In genomic region chr12:102719552-102720315, GRCm38 (mm10) we compare ENCODE assay signal across 8 mouse cellular contexts. TPM values are rescaled to one million over a fixed set of nuclear protein-coding genes. Genes with fewer than 3 reads are reported as not detected.
DNase-seq lines count a peak whose midpoint lies in the region; ATAC-seq lines count a peak whose summit lies in the region.

No protein-coding gene starts in this region.

- no peak overlapping the region for H3K9ac ChIP-seq in embryonic facial prominence, embryonic 14.5 days (ENCODE audit: low read depth, low read length)
- no peak overlapping the region for H3K9ac ChIP-seq in intestine, embryonic 14.5 days (ENCODE audit: low read length)
- no peak overlapping the region for H3K9ac ChIP-seq in midbrain, embryonic 11.5 days (ENCODE audit: low read length)

- peak overlapping the region; percentile 31 for H3K4me2 ChIP-seq in embryonic facial prominence, embryonic 14.5 days (ENCODE audit: low read depth, low read length)
- H3K4me2 ChIP-seq in intestine, embryonic 14.5 days (ENCODE audit: low read length), result peak overlapping the region; percentile 22; the same call in 1 of the 2 replicates
- peak overlapping the region; percentile 9; the same call in 1 of the 2 replicates for H3K4me2 ChIP-seq in midbrain, embryonic 11.5 days

- H3K27ac ChIP-seq in embryonic facial prominence, embryonic 14.5 days (replicated peaks; ENCODE audit: low read depth, low read length), result no peak overlapping the region
- no peak overlapping the region for H3K27ac ChIP-seq in intestine, embryonic 14.5 days (ENCODE audit: low read depth)
- no peak overlapping the region for H3K27ac ChIP-seq in midbrain, embryonic 11.5 days (ENCODE audit: low read depth, low read length)

- peak; percentile 80 for ATAC-seq in embryonic facial prominence, embryonic 14.5 days (ENCODE audit: low read depth)
- ATAC-seq in intestine, embryonic 14.5 days (replicated peaks; ENCODE audit: low FRiP score, low TSS enrichment, low read depth), result no peak; the same call in 1 of the 2 replicates
- peak; percentile 81 for ATAC-seq in midbrain, embryonic 11.5 days (ENCODE audit: low FRiP score)

- no peaks in the 10 kb centered on the region for H3K9me3 ChIP-seq in embryonic facial prominence, embryonic 14.5 days (ENCODE audit: control insufficient read depth, low read length)
- no peaks in the 10 kb centered on the region for H3K9me3 ChIP-seq in intestine, embryonic 14.5 days (ENCODE audit: control insufficient read depth, low read length)
- no peaks in the 10 kb centered on the region for H3K9me3 ChIP-seq in midbrain, embryonic 11.5 days (ENCODE audit: control insufficient read depth, low read length)

- WGBS in embryonic facial prominence, embryonic 14.5 days, result 22% methylated on average over 13 of the region's 13 CpGs
- 24% methylated on average over 13 of the region's 13 CpGs for WGBS in intestine, embryonic 14.5 days
- WGBS in midbrain, embryonic 11.5 days, result 29% methylated on average over 13 of the region's 13 CpGs

- no peaks in the 10 kb centered on the region for H3K27me3 ChIP-seq in embryonic facial prominence, embryonic 14.5 days (replicated peaks; ENCODE audit: control insufficient read depth, insufficient read depth, low read length)
- no peaks in the 10 kb centered on the region for H3K27me3 ChIP-seq in intestine, embryonic 14.5 days (replicated peaks; ENCODE audit: control insufficient read depth, insufficient read depth, low read length)
- H3K27me3 ChIP-seq in midbrain, embryonic 11.5 days (ENCODE audit: control insufficient read depth, insufficient read depth, low read length), result no peaks in the 10 kb centered on the region

- peak; percentile 66 to 69 for DNase-seq in layer of hippocampus, postnatal 10 days (ENCODE audit: low spot score in 2 of 2)
- DNase-seq in layer of hippocampus, adult 8-10 months (ENCODE audit: low spot score in 2 of 2), result no peak
- DNase-seq in NIH3T3 (ENCODE audit: low read depth), result peak; percentile 76
- peak; percentile 68 for DNase-seq in embryonic facial prominence, embryonic 14.5 days (ENCODE audit: low spot score)
- peak; percentile 74 for DNase-seq in intestine, embryonic 14.5 days (ENCODE audit: low spot score)
- peak; percentile 95 for DNase-seq in midbrain, embryonic 11.5 days (ENCODE audit: low spot score, missing footprints)
- DNase-seq in thymus, postnatal 25 days, result peak; percentile 58
- DNase-seq in gastrocnemius, postnatal 14 days, result no peak

- H3K4me3 ChIP-seq in embryonic facial prominence, embryonic 14.5 days (ENCODE audit: low read depth, low read length), result no peak overlapping the region; the same call in 1 of the 2 replicates
- no peak overlapping the region for H3K4me3 ChIP-seq in intestine, embryonic 14.5 days (ENCODE audit: low read depth, low read length)
- H3K4me3 ChIP-seq in midbrain, embryonic 11.5 days (ENCODE audit: low read depth, low read length), result no peak overlapping the region

- no peaks in the 10 kb centered on the region for H3K4me1 ChIP-seq in embryonic facial prominence, embryonic 14.5 days (ENCODE audit: control insufficient read depth, insufficient read depth, low read length)
- no peaks in the 10 kb centered on the region for H3K4me1 ChIP-seq in intestine, embryonic 14.5 days (replicated peaks; ENCODE audit: control insufficient read depth, insufficient read depth, low read length)
- 0 out of 2 replicates have a peak, but pooled peaks cover 3% of the 10 kb centered on the region for H3K4me1 ChIP-seq in midbrain, embryonic 11.5 days (ENCODE audit: control insufficient read depth, insufficient read depth, low read length)

- no peaks in the 10 kb centered on the region for H3K36me3 ChIP-seq in embryonic facial prominence, embryonic 14.5 days (ENCODE audit: control insufficient read depth, insufficient read depth, low read length)
- H3K36me3 ChIP-seq in intestine, embryonic 14.5 days (ENCODE audit: control insufficient read depth, insufficient read depth, low read length), result no peaks in the 10 kb centered on the region
- no peaks in the 10 kb centered on the region for H3K36me3 ChIP-seq in midbrain, embryonic 11.5 days (ENCODE audit: control insufficient read depth, insufficient read depth, low read length)

- intact Hi-C loops in gastrocnemius, postnatal 14 days (cut with DNase I; ENCODE audit: low total_unique reads), result loop anchor here (5.0 kb wide), 1 partner anchor 142 kb away; no protein-coding TSS in a partner anchor

RNA-seq across cellular contexts. Expression of gene Itpk1, which starts 15.0 kb away (rescaled TPM):
- total RNA-seq in layer of hippocampus, postnatal 10 days (2021), result 10 to 100 TPM; 49.4 to 52.8 TPM
- 10 to 100 TPM; 57.5 to 71.0 (median 61.8) TPM for total RNA-seq in layer of hippocampus, adult 8-10 months (2022)
- polyA plus RNA-seq in embryonic facial prominence, embryonic 14.5 days (2014; fragmentation: Nextera tagmentation; extraction: Ambion mirVana), result 9.6 and 10.9 TPM in 2 replicates
- polyA plus RNA-seq in intestine, embryonic 14.5 days (2014; fragmentation: Nextera tagmentation; extraction: Ambion mirVana), result 25.7 and 31.5 TPM in 2 replicates
- polyA plus RNA-seq in midbrain, embryonic 11.5 days (2014; fragmentation: Nextera tagmentation; extraction: Ambion mirVana), result 11.6 and 14.2 TPM in 2 replicates
- 1 to 10 TPM; 6.4 to 8.4 TPM for total RNA-seq in gastrocnemius, postnatal 14 days (2021)

RNA-seq across cellular contexts. Expression of gene Moap1, which starts 23.7 kb away (rescaled TPM):
- total RNA-seq in layer of hippocampus, postnatal 10 days (2021), result 10 to 100 TPM; 30.8 to 30.9 TPM
- total RNA-seq in layer of hippocampus, adult 8-10 months (2022), result 10 to 100 TPM; 25.7 to 29.4 (median 26.8) TPM
- 17.8 and 23.9 TPM in 2 replicates for polyA plus RNA-seq in embryonic facial prominence, embryonic 14.5 days (2014; fragmentation: Nextera tagmentation; extraction: Ambion mirVana)
- 21.0 and 27.3 TPM in 2 replicates for polyA plus RNA-seq in intestine, embryonic 14.5 days (2014; fragmentation: Nextera tagmentation; extraction: Ambion mirVana)
- 40.8 and 41.4 TPM in 2 replicates for polyA plus RNA-seq in midbrain, embryonic 11.5 days (2014; fragmentation: Nextera tagmentation; extraction: Ambion mirVana)
- total RNA-seq in gastrocnemius, postnatal 14 days (2021), result 1 to 10 TPM; 4.7 to 4.8 TPM

RNA-seq across cellular contexts. Expression of gene Tmem251, which starts 23.8 kb away (rescaled TPM):
- total RNA-seq in layer of hippocampus, postnatal 10 days (2021), result 1 to 10 TPM; 4.7 TPM
- total RNA-seq in layer of hippocampus, adult 8-10 months (2022), result 1 to 10 TPM; 4.9 to 6.4 (median 5.6) TPM
- polyA plus RNA-seq in embryonic facial prominence, embryonic 14.5 days (2014; fragmentation: Nextera tagmentation; extraction: Ambion mirVana), result 9.8 and 10.6 TPM in 2 replicates
- polyA plus RNA-seq in intestine, embryonic 14.5 days (2014; fragmentation: Nextera tagmentation; extraction: Ambion mirVana), result 12.6 and 14.7 TPM in 2 replicates
- 12.2 and 12.3 TPM in 2 replicates for polyA plus RNA-seq in midbrain, embryonic 11.5 days (2014; fragmentation: Nextera tagmentation; extraction: Ambion mirVana)
- 1 to 10 TPM; 2.0 to 2.3 TPM for total RNA-seq in gastrocnemius, postnatal 14 days (2021)

RNA-seq across cellular contexts. Expression of gene Gm28051, which starts 37.8 kb away (rescaled TPM):
- not detected for total RNA-seq in layer of hippocampus, postnatal 10 days (2021)
- total RNA-seq in layer of hippocampus, adult 8-10 months (2022), result not detected
- not detected in 2 replicates for polyA plus RNA-seq in embryonic facial prominence, embryonic 14.5 days (2014; fragmentation: Nextera tagmentation; extraction: Ambion mirVana)
- polyA plus RNA-seq in intestine, embryonic 14.5 days (2014; fragmentation: Nextera tagmentation; extraction: Ambion mirVana), result not detected in 2 replicates
- polyA plus RNA-seq in midbrain, embryonic 11.5 days (2014; fragmentation: Nextera tagmentation; extraction: Ambion mirVana), result not detected in 2 replicates
- not detected for total RNA-seq in gastrocnemius, postnatal 14 days (2021)

RNA-seq across cellular contexts. Expression of gene Gon7, which starts 37.9 kb away (rescaled TPM):
- total RNA-seq in layer of hippocampus, postnatal 10 days (2021), result 10 to 100 TPM; 12.4 to 12.6 TPM
- 10 to 100 TPM; 10.9 to 13.3 (median 12.1) TPM for total RNA-seq in layer of hippocampus, adult 8-10 months (2022)
- polyA plus RNA-seq in embryonic facial prominence, embryonic 14.5 days (2014; fragmentation: Nextera tagmentation; extraction: Ambion mirVana), result 16.2 and 17.6 TPM in 2 replicates
- 26.5 and 30.4 TPM in 2 replicates for polyA plus RNA-seq in intestine, embryonic 14.5 days (2014; fragmentation: Nextera tagmentation; extraction: Ambion mirVana)
- polyA plus RNA-seq in midbrain, embryonic 11.5 days (2014; fragmentation: Nextera tagmentation; extraction: Ambion mirVana), result 47.7 and 52.6 TPM in 2 replicates
- total RNA-seq in gastrocnemius, postnatal 14 days (2021), result 1 to 10 TPM; 7.2 to 7.6 TPM

Comparison
In these comparisons a context has a peak if more than half of its experiments do, and no peak if none do; other contexts are left out.
1. DNase-seq: peak in layer of hippocampus, postnatal 10 days (2 of 2), NIH3T3 (single experiment), embryonic facial prominence, embryonic 14.5 days (single experiment), intestine, embryonic 14.5 days (single experiment), midbrain, embryonic 11.5 days (single experiment) and thymus, postnatal 25 days (single experiment); none in layer of hippocampus, adult 8-10 months (0 of 2) and gastrocnemius, postnatal 14 days (single experiment).
2. RNA of gene Itpk1, which starts 15.0 kb away (total RNA-seq): 57.5 to 71.0 TPM in layer of hippocampus, adult 8-10 months and 49.4 to 52.8 TPM in layer of hippocampus, postnatal 10 days; 6.4 to 8.4 TPM in gastrocnemius, postnatal 14 days; every median in the first group is over 4 times any median in the second.
3. RNA of gene Moap1, which starts 23.7 kb away (total RNA-seq): 30.8 to 30.9 TPM in layer of hippocampus, postnatal 10 days and 25.7 to 29.4 TPM in layer of hippocampus, adult 8-10 months; 4.7 to 4.8 TPM in gastrocnemius, postnatal 14 days; every median in the first group is over 4 times any median in the second.
4. Peak in every context shown above with its lines, with median percentiles within 50 percentile points of each other: H3K4me2 ChIP-seq.